Mouse (Mus musculus) CD4-positive helper T cell, adult 2 months (primary cell): ENCODE data around the gene Bub1b.

Experiments used
- DNase-seq: peaks from one replicate; pipeline ENCODE4 v3.0.0-alpha.2; 2012; ENCODE audit warnings: low read depth, missing footprints, low spot score

The Bub1b gene

GRCm38 (mm10) chr2:118597673-118598568 lies at the start of gene Bub1b:
TSS of gene Bub1b (plus strand) at chr2:118598211.
- DNase-seq, result peak; percentile 94

GRCm38 (mm10) chr2:118548421-118549221 lies 49.4 kb upstream of the Bub1b start:
- no peak for DNase-seq

GRCm38 (mm10) chr2:118549507-118550473 lies 48.2 kb upstream of the Bub1b start, which contains the start of gene Bmf:
TSS of gene Bmf (minus strand) at chr2:118549687.
- DNase-seq, result peak; percentile 70

DNA sequence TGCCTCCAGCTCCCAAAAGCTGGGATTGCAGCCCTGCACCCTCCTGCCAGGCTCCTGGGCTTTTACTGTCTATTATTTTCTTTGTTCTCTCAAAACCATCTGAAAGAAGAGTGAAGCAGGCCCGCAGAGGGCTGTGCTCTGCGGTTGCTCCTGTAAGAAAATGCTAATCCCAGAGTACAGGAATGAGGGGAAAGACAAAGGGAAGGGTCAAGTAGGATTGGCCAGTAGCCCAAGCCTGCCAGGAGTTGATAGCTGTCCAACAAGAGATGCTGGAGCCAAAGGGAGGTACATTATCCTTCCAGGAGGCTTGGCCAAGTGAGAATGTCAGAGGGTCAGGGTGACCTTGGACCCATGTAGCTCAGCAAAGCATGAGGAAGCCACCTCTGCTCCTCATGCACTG lies 46.4 kb upstream of the Bub1b start:
- DNase-seq, result no peak

DNA sequence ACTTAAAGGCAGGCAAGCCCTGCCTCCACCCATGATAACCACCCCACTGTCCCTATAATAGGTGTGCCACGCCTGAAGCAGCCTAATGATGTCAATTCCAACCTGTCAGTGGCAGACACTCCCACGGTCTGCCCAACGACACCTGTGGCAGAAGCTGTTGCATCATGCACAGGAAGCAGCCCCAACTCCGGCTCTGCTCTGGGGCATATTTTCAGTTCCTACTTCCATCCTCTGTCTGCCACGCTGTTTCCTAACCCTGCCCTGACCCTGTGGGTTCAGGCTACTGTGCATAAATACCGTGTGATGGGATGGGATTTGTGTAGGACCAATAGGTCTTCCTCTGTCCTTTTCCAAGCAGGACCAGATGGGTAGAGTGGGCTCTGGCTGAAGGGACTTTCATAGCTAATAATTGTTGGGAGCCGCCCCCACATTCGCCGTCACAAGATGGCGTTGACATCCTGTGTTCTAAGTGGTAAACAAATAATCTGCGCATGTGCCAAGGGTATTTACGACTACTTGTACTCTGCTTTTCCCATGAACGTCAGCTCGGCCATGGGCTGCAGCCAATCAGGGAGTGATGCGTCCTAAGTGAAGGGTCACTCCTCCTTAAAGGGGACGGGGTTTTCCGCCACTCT lies 43.5 kb upstream of the Bub1b start:
- DNase-seq, result peak; percentile 89

- DNase-seq, result no peak
These were observed 39.6 kb upstream of the Bub1b start for GRCm38 (mm10) chr2:118558426-118558825.

DNA sequence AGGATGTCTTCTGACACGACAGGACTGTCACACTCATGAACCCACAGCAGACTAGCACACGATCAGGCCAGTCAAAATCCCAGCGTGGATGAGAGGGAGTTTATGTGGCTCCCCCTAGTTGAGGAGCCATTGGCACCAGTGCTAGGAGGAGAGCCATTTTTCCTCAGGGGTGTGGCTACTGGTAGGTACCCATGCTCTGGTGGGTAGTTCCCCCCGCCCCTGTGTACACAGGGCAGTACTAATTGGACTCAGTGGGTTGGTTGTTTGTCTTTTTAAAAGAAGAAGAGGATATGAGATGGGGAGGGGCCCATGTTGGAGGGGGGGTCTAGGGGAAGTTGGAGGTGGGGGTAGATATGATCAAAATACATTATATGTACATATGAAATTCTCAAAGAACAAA lies 36.0 kb upstream of the Bub1b start:
- DNase-seq, result no peak

GRCm38 (mm10) chr2:118562431-118562830 lies 35.6 kb upstream of the Bub1b start:
- DNase-seq, result no peak

- DNase-seq, result no peak
These were observed 30.8 kb upstream of the Bub1b start for GRCm38 (mm10) chr2:118567179-118567578.

GRCm38 (mm10) chr2:118570939-118571338 lies 27.1 kb upstream of the Bub1b start:
- DNase-seq, result no peak

- no peak for DNase-seq
These were observed 25.7 kb upstream of the Bub1b start for GRCm38 (mm10) chr2:118572183-118572836.

DNA sequence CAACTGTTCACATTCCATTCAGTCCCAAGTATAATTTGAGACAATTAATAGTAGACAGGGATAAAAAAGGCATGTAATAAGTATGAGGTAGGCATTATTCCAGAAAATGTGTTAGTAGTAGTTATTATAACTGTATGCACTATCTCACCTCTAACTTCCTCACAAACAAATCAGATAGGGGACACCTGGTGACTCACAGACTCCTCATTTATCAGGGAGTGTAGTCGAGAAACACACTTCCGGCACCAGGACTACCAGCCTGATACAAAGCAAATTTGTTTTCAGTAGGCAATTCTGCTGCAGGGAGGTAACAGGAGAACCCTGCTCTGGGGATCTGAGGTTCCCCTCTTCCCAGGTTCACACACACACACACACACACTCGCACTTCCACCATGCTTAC lies 24.9 kb upstream of the Bub1b start:
- no peak for DNase-seq

DNA sequence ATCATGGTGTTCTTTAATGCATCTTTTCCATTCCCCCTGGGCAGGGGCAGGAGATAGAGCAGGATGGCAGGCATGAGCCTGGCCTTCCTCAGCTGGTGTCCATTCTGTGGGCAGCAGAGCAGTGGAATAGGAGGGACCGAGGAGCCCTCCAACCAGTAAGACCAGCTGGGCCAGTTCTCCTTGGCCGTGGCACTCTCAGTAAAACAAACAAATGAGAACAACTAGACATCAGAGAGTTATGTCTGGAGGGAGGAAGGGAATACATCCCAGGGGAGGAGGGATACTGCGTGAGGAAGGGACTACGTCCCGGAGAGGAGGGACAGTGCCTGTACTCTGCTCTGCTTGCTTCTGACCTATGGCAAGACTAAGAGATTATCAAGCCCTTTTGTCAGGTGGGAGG lies 12.0 kb upstream of the Bub1b start:
- DNase-seq, result no peak

DNA sequence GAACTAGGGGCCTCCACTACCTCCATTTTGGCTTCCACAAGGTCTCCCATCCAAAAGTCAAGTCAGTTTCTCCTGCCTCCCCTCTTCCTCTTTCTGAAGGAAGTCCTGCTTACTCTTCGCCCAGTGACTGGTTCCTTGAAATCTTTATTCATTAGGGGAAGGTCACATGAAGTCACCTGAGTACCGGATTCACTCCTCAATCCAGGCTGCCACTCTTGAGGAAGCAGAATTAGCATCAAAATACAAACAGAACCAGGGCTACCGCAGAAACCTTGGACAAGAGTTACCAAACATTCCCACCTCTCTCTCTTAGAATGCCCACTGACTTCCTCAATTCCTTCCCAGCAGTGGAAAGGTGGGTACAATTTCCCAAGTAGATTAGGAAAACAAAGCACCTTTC lies 10.3 kb upstream of the Bub1b start:
- no peak for DNase-seq

DNA sequence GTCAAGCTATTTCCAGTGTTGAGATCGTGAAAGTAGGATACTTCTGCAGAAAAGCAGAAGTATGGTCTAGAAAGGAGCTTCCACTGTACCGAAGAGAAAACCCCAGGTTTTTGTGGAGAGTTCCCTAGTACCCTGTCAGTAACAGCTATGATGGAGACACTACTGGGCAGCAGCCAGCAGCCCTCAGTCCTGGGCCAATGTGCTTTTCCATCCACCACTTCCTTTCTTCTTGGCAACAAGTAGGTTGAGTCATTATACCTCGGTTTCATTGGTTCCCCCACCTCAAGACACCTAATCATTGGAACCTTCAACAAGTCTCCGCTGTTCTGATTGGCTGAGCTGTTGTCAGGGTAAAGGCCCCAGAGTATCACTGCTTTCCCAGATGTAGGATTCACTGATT lies 6.9 kb upstream of the Bub1b start:
- no peak for DNase-seq

DNA sequence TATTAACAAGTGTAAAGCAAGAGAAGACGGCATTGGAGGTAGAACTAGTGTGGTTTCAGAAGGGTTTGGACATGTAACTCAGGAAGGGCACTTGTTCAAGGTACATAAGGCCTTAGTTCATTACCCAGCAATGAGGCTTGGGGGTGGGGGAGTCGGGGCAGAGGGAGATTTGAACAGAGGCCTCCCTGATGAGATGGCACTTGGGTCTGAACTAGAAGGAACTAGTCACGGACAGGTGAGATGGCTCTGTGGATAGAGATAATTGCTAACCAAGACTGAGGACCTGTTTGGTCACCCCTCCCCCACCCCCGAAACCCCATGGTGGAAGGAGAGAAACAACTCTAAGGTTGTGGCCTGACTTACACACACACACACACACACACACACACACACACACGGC lies 1.1 kb downstream of the Bub1b start:
- DNase-seq, result peak; percentile 16

- DNase-seq, result no peak
These were observed 3.7 kb downstream of the Bub1b start for GRCm38 (mm10) chr2:118601599-118602263.

- DNase-seq, result no peak
These were observed 6.1 kb downstream of the Bub1b start for GRCm38 (mm10) chr2:118604091-118604490.

DNA sequence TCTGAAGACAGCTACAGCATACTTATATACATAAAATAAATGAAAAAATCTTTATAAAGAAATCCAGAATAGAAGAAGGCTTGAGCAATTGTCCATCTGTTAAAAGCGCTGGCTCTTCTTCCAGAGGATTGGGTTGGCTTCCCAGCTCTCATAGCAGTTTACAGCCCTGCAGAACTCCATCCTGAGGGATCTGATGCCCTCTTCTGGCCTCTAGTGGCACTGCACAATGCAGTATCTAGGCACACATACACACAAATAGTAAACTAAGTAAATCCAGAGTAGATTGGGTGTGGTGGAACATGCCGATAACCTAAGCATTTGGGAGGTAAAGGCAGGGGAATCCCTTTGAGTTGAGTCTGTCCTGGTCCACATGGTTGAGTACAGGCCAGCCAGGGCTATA lies 8.0 kb downstream of the Bub1b start:
- DNase-seq, result peak; percentile 52

- no peak for DNase-seq
These were observed 9.0 kb downstream of the Bub1b start for GRCm38 (mm10) chr2:118606976-118607375.
